Mouse (Mus musculus): ENCODE measurements around the gene Tdrd1. TPM values are rescaled to one million over a fixed set of nuclear protein-coding genes. Genes with fewer than 3 reads are reported as not detected.
A peak's percentile ranks its signal among the peaks of the same experiment; 100 is the strongest.

Tdrd1 gene
- total and polyA plus RNA-seq, 2 experiments = not detected

- WGBS = 15% methylated on average over 22 of the region's 22 CpGs
- peak; percentile 12 for DNase-seq (ENCODE audit: extremely low read depth, low read depth, low spot score)
- peaks cover 4% of the 10 kb centered on the region; the same call in 1 of the 2 replicates for H3K27me3 ChIP-seq (ENCODE audit: control insufficient read depth, insufficient read depth, low read length)
- H3K4me3 ChIP-seq (ENCODE audit: insufficient read depth, low read depth, low read length) = peak overlapping the region; percentile 93
- H3K36me3 ChIP-seq (ENCODE audit: control insufficient read depth, insufficient read depth, low read length) = no peaks in the 10 kb centered on the region
- H3K79me2 ChIP-seq (ENCODE audit: control insufficient read depth, insufficient read depth, low read length) = peaks cover 8% of the 10 kb centered on the region; the same call in 1 of the 2 replicates
- peaks cover 6% of the 10 kb centered on the region; the same call in 1 of the 2 replicates for H3K4me1 ChIP-seq (ENCODE audit: control insufficient read depth, insufficient read depth, low read length)
- TF ChIP-seq POLR2A (IDR thresholded peaks at IDR 0.05; ENCODE audit: extremely low read depth, insufficient read depth, low read length) (no peak), CTCF (IDR thresholded peaks at IDR 0.05; ENCODE audit: low read depth, low read length) (no peak)
- no peak overlapping the region for H3K27ac ChIP-seq (replicated peaks; ENCODE audit: insufficient read depth, low read depth, low read length)
- peak overlapping the region; percentile 94 for H3K9ac ChIP-seq (ENCODE audit: low read depth, low read length)
Measured at GRCm38 (mm10) chr19:56821040-56821797, 4.8 kb upstream of the Tdrd1 start.

GRCm38 (mm10) chr19:56821798-56822447 lies 4.1 kb upstream of the Tdrd1 start, which contains the start of gene Ccdc186:
Ccdc186 (minus strand) TSS chr19:56822190.
- Histone ChIP-seq H3K4me3 (ENCODE audit: insufficient read depth, low read depth, low read length) (peak within 1 kb of the TSS; percentile 93), H3K9ac (ENCODE audit: low read depth, low read length) (peak within 1 kb of the TSS; percentile 94), H3K27me3 (ENCODE audit: control insufficient read depth, insufficient read depth, low read length) (peaks cover 6% of the 10 kb centered on the region; the same call in 1 of the 2 replicates), H3K36me3 (ENCODE audit: control insufficient read depth, insufficient read depth, low read length) (no peaks in the 10 kb centered on the region), H3K27ac (replicated peaks; ENCODE audit: insufficient read depth, low read depth, low read length) (peak within 1 kb of the TSS; percentile 54), H3K79me2 (ENCODE audit: control insufficient read depth, insufficient read depth, low read length) (peaks cover 8% of the 10 kb centered on the region; the same call in 1 of the 2 replicates), H3K4me1 (ENCODE audit: control insufficient read depth, insufficient read depth, low read length) (peaks cover 6% of the 10 kb centered on the region; the same call in 1 of the 2 replicates)
- peak; percentile 75 for DNase-seq (ENCODE audit: extremely low read depth, low read depth, low spot score)
- WGBS = under 1% methylated on average over 79 of the region's 79 CpGs
- TF ChIP-seq POLR2A (IDR thresholded peaks at IDR 0.05; ENCODE audit: extremely low read depth, insufficient read depth, low read length) (0 out of 2 replicates have a peak, but pooled peaks have one; percentile 49), CTCF (IDR thresholded peaks at IDR 0.05; ENCODE audit: low read depth, low read length) (no peak)

- Histone ChIP-seq H3K4me3 (ENCODE audit: insufficient read depth, low read depth, low read length) (peak overlapping the region; percentile 27), H3K36me3 (ENCODE audit: control insufficient read depth, insufficient read depth, low read length) (no peaks in the 10 kb centered on the region), H3K27me3 (ENCODE audit: control insufficient read depth, insufficient read depth, low read length) (peaks cover 6% of the 10 kb centered on the region; the same call in 1 of the 2 replicates), H3K9ac (ENCODE audit: low read depth, low read length) (no peak overlapping the region), H3K79me2 (ENCODE audit: control insufficient read depth, insufficient read depth, low read length) (peaks cover 8% of the 10 kb centered on the region; the same call in 1 of the 2 replicates), H3K27ac (replicated peaks; ENCODE audit: insufficient read depth, low read depth, low read length) (no peak overlapping the region), H3K4me1 (ENCODE audit: control insufficient read depth, insufficient read depth, low read length) (peaks cover 6% of the 10 kb centered on the region; the same call in 1 of the 2 replicates)
- TF ChIP-seq POLR2A (IDR thresholded peaks at IDR 0.05; ENCODE audit: extremely low read depth, insufficient read depth, low read length) = no peak
- no peak for TF ChIP-seq CTCF (IDR thresholded peaks at IDR 0.05; ENCODE audit: low read depth, low read length)
- DNase-seq (ENCODE audit: extremely low read depth, low read depth, low spot score) = no peak
- WGBS = 17% methylated on average over 10 of the region's 10 CpGs
Measured at GRCm38 (mm10) chr19:56822448-56822836, 3.6 kb upstream of the Tdrd1 start.

GRCm38 (mm10) chr19:56828305-56828704 lies 2.3 kb downstream of the Tdrd1 start:
- WGBS = 89% methylated on average over 11 of the region's 11 CpGs
- no peak for DNase-seq (ENCODE audit: extremely low read depth, low read depth, low spot score)
- H3K4me3 ChIP-seq (ENCODE audit: insufficient read depth, low read depth, low read length) = no peak overlapping the region
- H3K27ac ChIP-seq (replicated peaks; ENCODE audit: insufficient read depth, low read depth, low read length) = no peak overlapping the region
- peaks cover 6% of the 10 kb centered on the region; the same call in 1 of the 2 replicates for H3K27me3 ChIP-seq (ENCODE audit: control insufficient read depth, insufficient read depth, low read length)
- no peaks in the 10 kb centered on the region for H3K36me3 ChIP-seq (ENCODE audit: control insufficient read depth, insufficient read depth, low read length)
- no peak overlapping the region for H3K9ac ChIP-seq (ENCODE audit: low read depth, low read length)
- TF ChIP-seq POLR2A (IDR thresholded peaks at IDR 0.05; ENCODE audit: extremely low read depth, insufficient read depth, low read length) = no peak
- no peak for TF ChIP-seq CTCF (IDR thresholded peaks at IDR 0.05; ENCODE audit: low read depth, low read length)
- no peaks in the 10 kb centered on the region for H3K4me1 ChIP-seq (ENCODE audit: control insufficient read depth, insufficient read depth, low read length)
- no peaks in the 10 kb centered on the region for H3K79me2 ChIP-seq (ENCODE audit: control insufficient read depth, insufficient read depth, low read length)

- TF ChIP-seq CTCF (IDR thresholded peaks at IDR 0.05; ENCODE audit: low read depth, low read length) (no peak), POLR2A (IDR thresholded peaks at IDR 0.05; ENCODE audit: extremely low read depth, insufficient read depth, low read length) (no peak)
- H3K27me3 ChIP-seq (ENCODE audit: control insufficient read depth, insufficient read depth, low read length) = peaks cover 6% of the 10 kb centered on the region; the same call in 1 of the 2 replicates
- no peak overlapping the region for H3K27ac ChIP-seq (replicated peaks; ENCODE audit: insufficient read depth, low read depth, low read length)
- 47% methylated on average over 9 of the region's 9 CpGs for whole genome bisulfite sequencing
- H3K36me3 ChIP-seq (ENCODE audit: control insufficient read depth, insufficient read depth, low read length) = no peaks in the 10 kb centered on the region
- no peak overlapping the region for H3K4me3 ChIP-seq (ENCODE audit: insufficient read depth, low read depth, low read length)
- no peaks in the 10 kb centered on the region for H3K79me2 ChIP-seq (ENCODE audit: control insufficient read depth, insufficient read depth, low read length)
- no peak for DNase-seq (ENCODE audit: extremely low read depth, low read depth, low spot score)
- H3K9ac ChIP-seq (ENCODE audit: low read depth, low read length) = no peak overlapping the region
- H3K4me1 ChIP-seq (ENCODE audit: control insufficient read depth, insufficient read depth, low read length) = no peaks in the 10 kb centered on the region
Measured at GRCm38 (mm10) chr19:56829267-56829666, 3.3 kb downstream of the Tdrd1 start.

Measured in liver, adult 2 months (tissue).